Mouse (Mus musculus): ENCODE results near the gene Nrde2.

- TF ChIP-seq CTCF (IDR thresholded peaks at IDR 0.05; ENCODE audit: insufficient read depth, low read length) (no peak), POLR2A (IDR thresholded peaks at IDR 0.05; ENCODE audit: borderline replicate concordance, extremely low read depth, low read depth, low read length) (peak; percentile 58)
These were observed 27.7 kb upstream of the Nrde2 start for GRCm38 (mm10) chr12:100187013-100187755.

All from lung, adult 2 months (tissue).